Mouse (Mus musculus) thymus, adult 2 months (tissue): ENCODE measurements around the gene Ankrd55.

Experiments used
- CTCF ChIP-seq: fragments of 200-500 bp; IDR thresholded peaks from 2 replicates; pipeline ENCODE4 v1.5.1; 2012; ENCODE audit warnings: mild to moderate bottlenecking, control low read depth, low read length, moderate library complexity, borderline replicate concordance; ENCODE audit not compliant: control insufficient read depth, poor library complexity, insufficient read depth; ENCODE audit errors: extremely low read depth
- POLR2A ChIP-seq: fragments of 200-500 bp; IDR thresholded peaks from 2 replicates; pipeline ENCODE4 v1.6.1; 2012; ENCODE audit warnings: mild to moderate bottlenecking, low read length, control low read depth, moderate library complexity; ENCODE audit not compliant: control insufficient read depth, poor library complexity, insufficient read depth; ENCODE audit errors: extremely low read depth

- TF ChIP-seq CTCF (no peak), POLR2A (0 out of 2 replicates have a peak, but pooled peaks have one; percentile 16)
Measured at GRCm38 (mm10) chr13:112426265-112427135, 138.2 kb downstream of the Ankrd55 start.
